Mouse (Mus musculus) cerebellum, postnatal 14 days (tissue): Measurements from ENCODE around the gene Nek10.
A peak's percentile ranks its signal among the peaks of the same experiment; 100 is the strongest.
"Not testable (repeated sequence)": the region's sequence is repeated elsewhere in the genome, so short reads cannot be mapped to it uniquely, and the experiment has no call there.

Source experiments
- DNase-seq, 2 experiments: peaks; one replicate each; pipeline ENCODE4 v3.0.0; 2021; ENCODE audit warnings: mixed read lengths in 2 of 2

The Nek10 gene

DNA sequence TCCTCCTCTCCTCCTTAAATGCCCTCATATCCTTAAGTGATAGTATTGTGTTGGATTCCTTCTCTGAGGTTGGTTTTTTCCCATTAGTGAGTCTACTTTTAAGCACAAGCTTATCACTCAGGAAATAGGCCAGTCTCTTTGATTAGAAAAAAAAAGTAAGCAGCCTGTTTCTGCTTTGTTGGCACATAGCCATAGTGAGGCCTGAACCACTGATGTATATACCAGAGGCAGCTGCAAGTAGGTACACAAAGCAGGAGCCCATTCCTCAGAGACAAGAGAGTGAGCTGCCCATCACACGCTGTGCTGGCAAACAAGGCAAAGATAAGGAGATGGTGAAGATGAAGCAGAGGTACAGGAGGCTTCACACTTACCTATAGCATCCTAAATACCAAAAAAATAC is 184.2 kb downstream of the Nek10 start:
- DNase-seq, result no peak

DNA sequence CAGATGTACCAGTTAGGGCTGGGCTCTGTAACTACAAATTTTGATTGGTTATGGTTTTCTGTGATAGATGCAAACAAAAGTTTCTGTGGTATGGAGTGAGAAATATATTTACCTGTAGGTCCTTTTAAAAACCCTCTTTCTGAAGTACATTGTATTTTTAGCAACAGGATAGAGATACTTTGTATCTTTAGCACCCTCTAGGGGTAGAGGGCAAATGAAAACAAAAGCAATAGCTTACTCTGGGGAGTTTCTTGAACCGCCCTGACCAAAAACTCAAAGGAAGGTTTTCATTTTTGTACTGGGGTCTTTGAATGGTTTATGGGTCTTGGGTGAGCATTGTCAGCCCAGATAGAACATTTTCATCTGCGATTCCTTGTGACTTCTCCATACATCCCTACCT is 188.4 kb downstream of the Nek10 start:
- DNase-seq, result no peak

DNA sequence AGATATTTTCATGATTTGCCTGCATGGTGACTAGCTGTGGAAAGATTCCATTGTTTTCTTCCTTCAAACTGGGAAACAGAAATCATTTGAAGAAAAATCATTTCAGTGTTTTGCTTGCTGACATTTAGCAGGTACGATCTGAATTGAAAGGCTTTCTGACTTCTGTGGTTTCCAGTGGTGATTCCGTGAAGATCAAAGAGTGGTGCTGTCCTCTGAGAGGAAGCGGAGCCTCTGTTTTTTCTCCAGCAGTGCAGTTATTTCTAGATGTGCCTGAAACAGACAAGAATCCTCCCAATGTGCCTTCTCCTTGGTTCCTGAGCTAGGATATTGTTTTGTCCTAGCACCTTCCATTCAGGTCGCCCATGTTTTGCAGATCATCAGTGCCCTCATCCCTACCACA is 208.2 kb downstream of the Nek10 start:
- DNase-seq, result no peak

DNA sequence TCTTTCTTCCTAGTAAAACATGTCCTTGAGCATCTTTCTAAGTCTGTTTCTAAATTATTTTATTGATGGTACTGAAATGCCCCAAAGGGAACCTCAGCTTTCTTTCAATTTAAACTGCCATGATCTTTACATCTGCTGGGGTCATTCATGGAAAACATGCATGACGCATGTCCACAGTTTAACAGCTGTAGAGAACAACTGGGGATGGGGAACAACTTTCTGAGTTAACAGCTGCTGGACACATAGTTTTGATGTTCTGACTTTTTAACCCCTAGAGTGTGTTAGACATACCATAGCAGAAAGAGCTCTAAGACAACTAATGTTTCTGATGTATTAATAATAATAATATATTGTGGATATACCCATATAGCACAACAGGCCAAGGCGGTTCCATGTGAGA is 211.6 kb downstream of the Nek10 start:
- no peak for DNase-seq

DNA sequence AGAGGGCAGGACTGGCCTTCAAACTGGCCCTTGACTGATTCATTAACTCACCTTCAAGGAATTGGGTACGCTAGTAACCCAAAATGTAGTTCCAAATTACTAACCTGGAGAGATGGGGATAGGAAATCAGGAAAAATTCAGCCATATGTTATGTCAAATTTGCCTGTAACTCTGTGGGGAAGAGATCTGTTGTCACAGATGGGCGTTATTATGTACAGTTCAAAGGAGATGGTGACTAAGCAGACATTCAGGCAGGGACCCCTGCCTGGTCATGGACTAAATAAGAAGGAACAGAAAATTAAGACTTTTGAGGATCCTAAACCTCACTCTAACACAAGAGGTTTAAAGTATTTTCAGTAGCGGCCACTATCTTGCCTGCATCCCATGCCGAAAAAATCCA is 227.4 kb downstream of the Nek10 start:
- DNase-seq, result peak in 1 of 2 experiments; percentile 24

DNA sequence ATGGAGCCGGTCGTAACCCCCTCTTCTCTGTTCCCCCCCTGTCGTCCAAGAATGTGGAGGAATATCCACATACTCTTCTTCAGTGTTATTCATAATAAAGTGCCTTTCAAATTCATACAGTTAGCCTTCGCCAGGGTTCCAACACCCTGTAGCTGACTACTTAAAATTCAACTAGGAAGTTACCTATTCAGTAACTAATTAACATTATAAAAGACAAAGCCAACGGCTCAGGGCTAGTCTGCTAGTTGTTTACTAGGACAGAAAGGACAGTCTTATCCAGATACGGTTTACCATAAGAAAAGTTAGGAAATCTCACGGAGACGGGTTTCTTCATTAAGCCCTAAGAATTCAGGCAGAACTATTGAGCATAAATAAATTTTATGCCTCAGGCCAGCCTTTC is 231.4 kb downstream of the Nek10 start:
- DNase-seq, result not testable (repeated sequence)

DNA sequence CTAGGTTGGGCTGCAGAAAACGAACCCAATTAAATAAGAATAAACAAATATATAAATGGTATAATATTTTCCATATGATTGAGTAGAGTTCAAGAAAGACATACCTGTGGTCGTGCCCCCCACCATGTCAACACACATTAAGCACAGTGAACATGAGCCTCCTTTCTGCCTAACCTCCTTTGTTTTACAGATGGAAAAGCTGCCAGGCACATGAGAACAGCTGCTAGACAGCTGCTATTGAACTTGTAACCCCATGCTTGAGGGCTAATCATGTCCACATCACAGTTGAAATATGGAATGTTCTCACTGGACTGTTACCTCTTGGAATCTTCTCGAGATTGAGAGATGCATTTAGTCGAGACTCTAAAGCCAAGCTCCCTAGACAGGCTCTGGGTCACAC is 245.0 kb downstream of the Nek10 start:
- no peak for DNase-seq

DNA sequence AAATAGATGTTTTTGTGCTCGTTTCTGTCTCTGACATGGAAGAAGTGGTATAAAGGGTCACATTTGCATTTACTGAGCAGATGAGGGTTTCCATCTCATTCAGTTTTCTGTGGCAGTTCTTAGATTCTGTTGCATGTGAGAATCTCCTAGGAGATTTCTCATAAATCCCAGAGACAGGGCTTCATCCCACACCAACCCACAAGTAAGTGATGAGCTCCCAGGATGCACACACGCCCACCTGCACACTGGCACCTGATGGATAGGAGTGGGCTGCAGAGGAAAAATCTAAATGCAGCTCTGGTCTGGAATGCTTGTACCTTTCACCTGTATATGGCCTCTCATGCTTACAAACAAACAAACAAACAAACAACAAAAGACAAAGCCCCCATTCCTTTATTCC is 258.3 kb downstream of the Nek10 start:
- no peak for DNase-seq
